Mouse (Mus musculus) midbrain, embryonic 11.5 days (tissue): ENCODE data around the gene Mrpl14. TPM values are rescaled to one million over a fixed set of nuclear protein-coding genes. Genes with fewer than 3 reads are reported as not detected.
A peak's percentile ranks its signal among the peaks of the same experiment; 100 is the strongest.

Source experiments
- ATAC-seq: fragments of 200-750 bp; cut with Nextera tagmentation; 2 replicates; pipeline ENCODE4 v1.8.0; 2017; ENCODE audit warnings: moderate TSS enrichment, moderate library complexity; ENCODE audit not compliant: low FRiP score
- DNase-seq: peaks from one replicate; pipeline ENCODE4 v3.0.0; 2015; ENCODE audit warnings: low spot score; ENCODE audit errors: missing footprints
- H3K27ac ChIP-seq: fragments of 300-500 bp; sonication (generic); 2 replicates; pipeline ENCODE4 v1.5.1; 2014; ENCODE audit warnings: low read depth, low read length
- H3K27me3 ChIP-seq: fragments of 300-500 bp; sonication (generic); 2 replicates; pipeline ENCODE4 v1.6.1; 2014; ENCODE audit warnings: mild to moderate bottlenecking, low read length, moderate library complexity, mixed read lengths; ENCODE audit not compliant: control insufficient read depth, insufficient read depth
- H3K36me3 ChIP-seq: fragments of 300-500 bp; sonication (generic); 2 replicates; pipeline ENCODE4 v1.6.1; 2014; ENCODE audit warnings: mild to moderate bottlenecking, low read length, moderate library complexity, mixed read lengths; ENCODE audit not compliant: control insufficient read depth, insufficient read depth
- H3K4me1 ChIP-seq: fragments of 300-500 bp; sonication (generic); 2 replicates; pipeline ENCODE4 v1.6.1; 2014; ENCODE audit warnings: low read length; ENCODE audit not compliant: control insufficient read depth, insufficient read depth
- H3K4me2 ChIP-seq: fragments of 300-500 bp; sonication (generic); 2 replicates; pipeline ENCODE4 v1.6.1; 2014; ENCODE audit warnings: mild to moderate bottlenecking, moderate library complexity
- H3K4me3 ChIP-seq: fragments of 300-500 bp; sonication (generic); 2 replicates; pipeline ENCODE4 v1.5.1; 2014; ENCODE audit warnings: low read depth, low read length
- H3K9ac ChIP-seq: fragments of 300-500 bp; sonication (generic); 2 replicates; pipeline ENCODE4 v1.6.1; 2014; ENCODE audit warnings: low read length
- H3K9me3 ChIP-seq: fragments of 300-500 bp; sonication (generic); 2 replicates; pipeline ENCODE4 v1.6.1; 2016; ENCODE audit warnings: low read length; ENCODE audit not compliant: control insufficient read depth
- WGBS: fragments of 180-500 bp; shearing (Covaris S2); extraction: QIAGEN DNeasy Blood & Tissue Kit; methylation state at CpG from one replicate; pipeline ENCODE4 v1.1.7; 2014; 5-methylcytosine and 5-hydroxymethylcytosine counted together
- polyA plus RNA-seq: library from polyadenylated mRNA; unstranded; fragments of >200 nt; fragmentation: Nextera tagmentation; extraction: Ambion mirVana; gene quantifications from 2 replicates; pipeline ENCODE4 v1.2.1, GENCODE M21; 2014

The Mrpl14 gene
- polyA plus RNA-seq, 1 experiment from 2014 or later: 114 TPM

DNA sequence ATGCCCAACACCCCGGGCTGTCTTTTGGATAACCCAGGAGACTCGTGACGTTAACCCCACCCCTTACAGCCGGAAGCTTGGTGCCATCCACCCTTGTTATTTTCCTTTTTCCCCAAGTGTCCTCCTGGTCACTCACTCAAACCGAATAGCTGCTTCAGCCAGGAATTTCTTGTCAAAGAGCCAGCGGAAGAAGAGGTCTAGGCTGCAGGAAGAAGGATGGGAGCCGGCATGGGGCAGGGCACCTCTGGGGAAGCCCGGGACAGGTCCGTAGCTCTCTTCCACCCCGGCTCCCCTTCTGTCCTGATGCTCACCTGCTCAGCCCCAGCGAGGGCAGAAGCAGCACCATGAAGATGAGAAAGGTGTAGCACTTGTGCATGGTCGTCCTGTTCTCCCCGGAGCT, 21.5 kb upstream of the Mrpl14 start:
- H3K27ac ChIP-seq: no peak overlapping the region
- H3K4me1 ChIP-seq: no peaks in the 10 kb centered on the region
- 93% methylated on average over 13 of the region's 13 CpGs for WGBS
- no peak for ATAC-seq
- DNase-seq: peak; percentile 72
- H3K27me3 ChIP-seq: no peaks in the 10 kb centered on the region
- no peak overlapping the region for H3K9ac ChIP-seq
- H3K4me3 ChIP-seq: no peak overlapping the region
- H3K36me3 ChIP-seq: peaks cover 21% of the 10 kb centered on the region
- H3K9me3 ChIP-seq: no peaks in the 10 kb centered on the region
- H3K4me2 ChIP-seq: no peak overlapping the region

GRCm38 (mm10) chr17:45666091-45666490, 20.0 kb upstream of the Mrpl14 start:
- no peak overlapping the region for H3K4me2 ChIP-seq
- 84% methylated on average over 11 of the region's 11 CpGs for WGBS
- H3K27me3 ChIP-seq: no peaks in the 10 kb centered on the region
- H3K4me1 ChIP-seq: no peaks in the 10 kb centered on the region
- ATAC-seq (no peak), DNase-seq (peak; percentile 49)
- H3K27ac ChIP-seq: no peak overlapping the region
- H3K4me3 ChIP-seq: no peak overlapping the region
- H3K36me3 ChIP-seq: peaks cover 22% of the 10 kb centered on the region
- H3K9me3 ChIP-seq: no peaks in the 10 kb centered on the region
- H3K9ac ChIP-seq: no peak overlapping the region

- no peaks in the 10 kb centered on the region for H3K27me3 ChIP-seq
These were observed 18.6 kb upstream of the Mrpl14 start for GRCm38 (mm10) chr17:45667481-45667880.

GRCm38 (mm10) chr17:45667986-45668385, 18.1 kb upstream of the Mrpl14 start:
- ATAC-seq: no peak
- no peak overlapping the region for H3K4me2 ChIP-seq
- 92% methylated on average over 10 of the region's 10 CpGs for WGBS
- H3K36me3 ChIP-seq: peaks cover 29% of the 10 kb centered on the region
- DNase-seq: peak; percentile 28
- no peak overlapping the region for H3K4me3 ChIP-seq
- no peak overlapping the region for H3K9ac ChIP-seq
- no peaks in the 10 kb centered on the region for H3K27me3 ChIP-seq
- no peaks in the 10 kb centered on the region for H3K9me3 ChIP-seq
- H3K4me1 ChIP-seq: no peaks in the 10 kb centered on the region
- H3K27ac ChIP-seq: no peak overlapping the region

More at GRCm38 (mm10) chr17:45667481-45667880, 18.6 kb upstream of the Mrpl14 start:
- H3K9ac ChIP-seq: no peak overlapping the region
- no peak overlapping the region for H3K27ac ChIP-seq
- DNase-seq (no peak), ATAC-seq (no peak)
- H3K4me2 ChIP-seq: no peak overlapping the region
- WGBS: 88% methylated on average over 10 of the region's 10 CpGs
- H3K4me3 ChIP-seq: no peak overlapping the region
- H3K4me1 ChIP-seq: no peaks in the 10 kb centered on the region
- H3K9me3 ChIP-seq: no peaks in the 10 kb centered on the region
- peaks cover 24% of the 10 kb centered on the region for H3K36me3 ChIP-seq

- Histone ChIP-seq H3K4me2 (no peak overlapping the region), H3K27me3 (no peaks in the 10 kb centered on the region), H3K4me3 (no peak overlapping the region), H3K4me1 (no peaks in the 10 kb centered on the region), H3K36me3 (peaks cover 27% of the 10 kb centered on the region), H3K9ac (no peak overlapping the region), H3K9me3 (no peaks in the 10 kb centered on the region), H3K27ac (no peak overlapping the region)
- DNase-seq (no peak), ATAC-seq (no peak)
- WGBS: 82% methylated on average over 1 of the region's 1 CpGs
These were observed 14.3 kb upstream of the Mrpl14 start for GRCm38 (mm10) chr17:45671821-45672220.

DNA sequence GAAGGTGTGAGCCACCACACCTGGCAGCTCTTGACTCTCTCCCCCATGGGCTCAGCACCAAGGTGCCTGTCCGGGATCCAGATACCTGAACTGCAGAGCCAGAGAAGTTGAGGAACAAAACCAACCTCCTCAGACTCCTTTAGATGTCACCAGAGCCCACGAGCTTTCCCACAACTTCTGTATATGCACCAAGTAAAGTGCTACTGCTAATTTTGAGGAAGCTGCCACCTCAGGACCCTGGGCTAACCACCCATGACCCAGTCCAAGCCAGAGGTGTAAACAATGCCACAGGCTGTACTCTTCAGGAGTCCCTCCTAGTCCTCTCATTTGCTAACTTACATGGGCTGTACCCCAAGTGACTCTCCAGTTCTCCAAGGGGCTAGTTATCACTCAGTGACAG, 13.5 kb upstream of the Mrpl14 start:
- DNase-seq (no peak), ATAC-seq (no peak)
- Histone ChIP-seq H3K4me1 (no peaks in the 10 kb centered on the region), H3K27me3 (no peaks in the 10 kb centered on the region), H3K4me3 (no peak overlapping the region), H3K36me3 (peaks cover 27% of the 10 kb centered on the region), H3K4me2 (no peak overlapping the region), H3K9me3 (no peaks in the 10 kb centered on the region), H3K27ac (no peak overlapping the region), H3K9ac (no peak overlapping the region)
- WGBS: 86% methylated on average over 2 of the region's 2 CpGs

- H3K4me3 ChIP-seq: no peak overlapping the region
- H3K9ac ChIP-seq: no peak overlapping the region
- peak; percentile 98 for DNase-seq
- H3K27me3 ChIP-seq: no peaks in the 10 kb centered on the region
- no peak overlapping the region for H3K4me2 ChIP-seq
- 38% methylated on average over 7 of the region's 7 CpGs for WGBS
- H3K9me3 ChIP-seq: no peaks in the 10 kb centered on the region
- H3K27ac ChIP-seq: no peak overlapping the region
- H3K4me1 ChIP-seq: peaks cover 6% of the 10 kb centered on the region
- peaks cover 11% of the 10 kb centered on the region for H3K36me3 ChIP-seq
- 0 out of 2 replicates have a peak, but pooled peaks have one; percentile 45 for ATAC-seq
These were observed 8.0 kb upstream of the Mrpl14 start for GRCm38 (mm10) chr17:45678106-45678505.

- Histone ChIP-seq H3K9me3 (no peaks in the 10 kb centered on the region), H3K4me2 (peak overlapping the region; percentile 14; the same call in 1 of the 2 replicates), H3K36me3 (peaks cover 4% of the 10 kb centered on the region; the same call in 1 of the 2 replicates), H3K27ac (peak overlapping the region; percentile 49), H3K9ac (peak overlapping the region; percentile 2), H3K27me3 (no peaks in the 10 kb centered on the region), H3K4me3 (no peak overlapping the region), H3K4me1 (peaks cover 13% of the 10 kb centered on the region)
- DNase-seq (peak; percentile 91), ATAC-seq (peak; percentile 53)
- 56% methylated on average over 8 of the region's 8 CpGs for WGBS
These were observed 5.6 kb upstream of the Mrpl14 start for GRCm38 (mm10) chr17:45680391-45680980.

DNA sequence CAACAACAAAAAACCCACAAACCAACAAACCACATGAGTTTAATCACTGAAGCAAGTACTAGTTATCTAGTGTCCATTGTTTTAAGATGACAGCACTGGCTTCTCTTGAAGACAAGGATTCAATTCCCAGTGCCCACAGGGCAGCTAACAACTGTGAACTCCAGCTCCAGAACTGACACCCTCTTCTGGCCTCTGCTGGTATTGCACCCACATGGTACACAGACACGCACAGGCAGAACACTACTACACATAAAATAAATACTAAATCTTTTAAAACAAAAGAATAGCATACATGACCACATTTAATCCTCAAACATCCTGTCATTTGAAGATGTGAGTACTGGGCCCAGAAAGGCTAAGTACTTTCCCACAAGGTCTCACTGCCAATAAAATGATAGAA, 4.5 kb upstream of the Mrpl14 start:
- H3K4me2 ChIP-seq: no peak overlapping the region
- H3K36me3 ChIP-seq: no peaks in the 10 kb centered on the region; the same call in 1 of the 2 replicates
- DNase-seq (peak; percentile 88), ATAC-seq (no peak)
- H3K27ac ChIP-seq: no peak overlapping the region
- no peaks in the 10 kb centered on the region for H3K9me3 ChIP-seq
- H3K9ac ChIP-seq: no peak overlapping the region
- H3K4me1 ChIP-seq: peaks cover 14% of the 10 kb centered on the region
- no peaks in the 10 kb centered on the region for H3K27me3 ChIP-seq
- 94% methylated on average over 1 of the region's 1 CpGs for WGBS
- H3K4me3 ChIP-seq: no peak overlapping the region
